Mouse (Mus musculus): ENCODE data around the gene Tagln. TPM values are rescaled to one million over a fixed set of nuclear protein-coding genes. Genes with fewer than 3 reads are reported as not detected.
A peak's percentile ranks its signal among the peaks of the same experiment; 100 is the strongest.

Tagln gene
- total RNA-seq, 2 experiments from 2014 or later = 9.6 to 11.8 TPM

DNA sequence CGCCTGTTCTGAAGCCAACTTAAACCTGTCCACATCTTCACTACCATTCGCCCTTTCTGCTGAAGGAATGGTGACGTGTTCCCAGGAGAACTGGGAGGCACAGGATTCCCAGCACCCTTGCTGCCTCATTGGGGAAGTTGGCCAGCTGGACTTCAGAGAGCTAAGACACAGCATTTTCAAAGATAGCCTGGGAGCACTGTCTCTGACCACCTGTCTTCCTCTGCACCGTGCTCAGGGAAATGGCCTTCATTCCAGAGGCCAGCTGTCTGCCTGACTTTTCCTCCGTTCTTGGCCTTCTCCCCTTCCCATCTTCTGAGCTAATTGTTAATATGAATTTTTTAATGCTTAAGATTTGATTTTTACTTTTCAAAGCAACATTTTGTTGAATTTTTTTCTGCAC, 6.6 kb downstream of the Tagln start:
- H3K4me3 ChIP-seq = no peak overlapping the region
- DNase-seq (ENCODE audit: extremely low spot score in 1 of 2, low spot score in 2 of 2) = no peak
- H3K27ac ChIP-seq = no peak overlapping the region
- intact Hi-C loops (cut with DNase I) = no loop called here
- no peak for TF ChIP-seq CTCF (IDR thresholded peaks at IDR 0.05)

DNA sequence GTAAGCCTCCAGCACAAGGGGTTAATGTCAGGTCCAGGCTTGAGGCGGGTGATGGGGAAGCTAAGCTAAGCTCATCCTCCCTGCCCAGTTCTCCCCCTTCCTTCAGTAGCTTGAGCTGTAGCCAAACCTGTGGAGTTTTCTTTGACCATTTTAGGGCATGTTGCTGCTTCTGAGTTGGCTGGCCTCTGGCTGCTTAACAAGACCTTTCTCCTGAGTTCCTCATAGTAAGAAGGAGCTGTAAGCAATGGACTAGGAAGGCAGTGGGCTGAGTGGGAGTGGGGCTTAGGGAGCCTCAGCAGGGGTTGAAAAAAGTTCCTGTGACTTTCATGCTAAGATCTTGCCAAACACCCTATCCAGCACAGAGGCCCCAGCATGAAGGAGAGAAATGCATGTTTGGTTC, 16.0 kb downstream of the Tagln start:
- no peak for TF ChIP-seq CTCF (IDR thresholded peaks at IDR 0.05)
- Histone ChIP-seq H3K4me3 (no peak overlapping the region), H3K27ac (no peak overlapping the region)
- DNase-seq (ENCODE audit: extremely low spot score in 1 of 2, low spot score in 2 of 2) = no peak
- intact Hi-C loops (cut with DNase I) = no loop called here

- intact Hi-C loops (cut with DNase I) = no loop called here
- H3K27ac ChIP-seq = 0 out of 2 replicates have a peak overlapping the region, but pooled peaks have one; percentile 5
- peak; percentile 31 to 47 for DNase-seq (ENCODE audit: extremely low spot score in 1 of 2, low spot score in 2 of 2)
- TF ChIP-seq CTCF (IDR thresholded peaks at IDR 0.05) = no peak
- no peak overlapping the region for H3K4me3 ChIP-seq
These were observed 18.6 kb downstream of the Tagln start for GRCm38 (mm10) chr9:45917041-45917934.

DNA sequence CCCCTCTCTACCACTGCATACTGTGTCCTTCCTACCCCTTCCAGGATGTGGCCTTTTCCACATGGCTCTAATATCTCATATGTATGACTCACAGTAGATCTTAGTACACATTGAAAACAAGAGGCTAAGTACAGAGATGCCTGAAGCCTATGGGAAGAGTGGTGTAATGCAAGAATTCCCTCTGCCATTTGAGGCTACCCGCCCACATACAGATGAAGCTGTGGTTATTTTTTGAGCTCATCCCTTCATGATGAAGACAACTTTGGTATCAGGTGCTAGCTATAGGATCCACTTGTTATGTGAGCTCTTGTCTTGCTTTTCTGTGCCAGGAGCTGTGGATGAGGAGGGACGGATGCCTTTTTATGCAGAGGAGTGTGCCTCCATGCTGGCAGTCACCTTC, 20.2 kb downstream of the Tagln start:
- Histone ChIP-seq H3K27ac (no peak overlapping the region), H3K4me3 (no peak overlapping the region)
- DNase-seq (ENCODE audit: extremely low spot score in 1 of 2, low spot score in 2 of 2) = no peak
- intact Hi-C loops (cut with DNase I) = no loop called here
- no peak; the same call in none of the 2 replicates for TF ChIP-seq CTCF (IDR thresholded peaks at IDR 0.05)

- no peak overlapping the region for H3K27ac ChIP-seq
- no peak overlapping the region for H3K4me3 ChIP-seq
- intact Hi-C loops (cut with DNase I) = loop anchor here (2.0 kb wide), 1 partner anchor 25 kb away; the partner anchor contains the start of gene Tagln
- DNase-seq (ENCODE audit: extremely low spot score in 1 of 2, low spot score in 2 of 2) = peak in 1 of 2 experiments; percentile 28
- peak; percentile 72 for TF ChIP-seq CTCF (IDR thresholded peaks at IDR 0.05)
These were observed 24.2 kb downstream of the Tagln start for GRCm38 (mm10) chr9:45911673-45912072.

DNA sequence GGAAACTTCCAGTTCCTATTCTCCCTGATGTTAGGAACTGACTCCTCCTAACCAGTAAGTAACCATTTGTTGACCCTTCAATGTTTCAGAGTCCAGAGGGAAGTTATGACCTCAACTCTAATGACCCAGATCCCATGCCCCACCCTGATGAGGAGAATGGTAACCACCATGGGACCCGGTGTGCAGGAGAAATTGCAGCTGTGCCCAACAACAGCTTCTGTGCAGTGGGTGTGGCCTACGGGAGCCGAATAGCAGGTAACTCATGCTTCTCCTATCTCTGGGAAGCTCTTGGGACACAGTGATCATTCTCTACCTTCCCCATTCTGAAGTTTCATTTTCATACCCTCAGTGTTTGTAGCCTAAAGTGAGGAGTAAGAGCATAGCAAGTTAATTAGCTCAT, 24.9 kb downstream of the Tagln start:
- no peak for TF ChIP-seq CTCF (IDR thresholded peaks at IDR 0.05)
- DNase-seq (ENCODE audit: extremely low spot score in 1 of 2, low spot score in 2 of 2) = no peak
- intact Hi-C loops (cut with DNase I) = loop anchor here (2.0 kb wide), 1 partner anchor 26 kb away; the partner anchor contains the start of gene Tagln
- H3K4me3 ChIP-seq = no peak overlapping the region
- no peak overlapping the region for H3K27ac ChIP-seq

- Histone ChIP-seq H3K4me3 (peak overlapping the region; percentile 89), H3K27ac (peak overlapping the region; percentile 99)
- TF ChIP-seq CTCF (IDR thresholded peaks at IDR 0.05) = no peak
- intact Hi-C loops (cut with DNase I) = loop anchor here (2.0 kb wide), 1 partner anchor 48 kb away; the partner anchor contains the start of gene Sidt2
- DNase-seq (ENCODE audit: extremely low spot score in 1 of 2, low spot score in 2 of 2) = no peak
These were observed 28.8 kb downstream of the Tagln start for GRCm38 (mm10) chr9:45907078-45907428.

DNA sequence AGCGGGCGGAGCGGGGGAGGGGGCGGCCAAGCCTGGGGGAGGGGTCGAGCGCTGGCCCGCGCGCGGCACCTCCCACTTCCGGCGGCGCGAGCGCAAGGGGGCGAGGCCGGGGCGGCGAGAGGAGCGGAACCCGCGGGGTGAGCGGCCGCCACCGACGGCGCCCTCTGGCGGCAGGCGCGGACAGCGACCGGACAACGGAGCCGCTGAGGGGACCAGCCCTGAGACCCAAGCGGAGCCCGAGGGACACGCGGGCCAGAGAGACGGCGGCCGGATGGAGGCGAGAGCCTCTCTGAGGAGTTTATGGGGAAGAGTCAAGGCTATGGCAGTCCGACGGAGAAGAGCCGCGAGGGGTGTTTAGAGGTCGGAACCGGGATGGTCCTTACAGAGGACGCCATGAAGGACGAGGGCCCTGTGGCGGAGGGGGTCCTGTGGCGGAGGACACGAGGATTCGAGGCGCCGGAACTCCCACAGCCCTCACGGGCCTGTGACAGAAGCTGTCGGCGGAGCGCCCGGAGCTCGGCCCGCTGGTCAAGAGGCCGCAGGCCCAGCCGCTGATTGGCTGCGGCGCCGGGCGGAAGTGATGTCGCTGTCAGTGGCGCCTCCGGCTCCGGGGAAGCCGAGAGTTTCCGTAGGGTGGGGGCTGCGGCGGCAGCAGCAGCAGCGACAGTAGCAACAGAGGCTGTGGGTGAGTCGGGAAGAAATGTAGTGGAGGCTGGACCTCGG, 29.3 kb downstream of the Tagln start, which contains the start of the genes Pcsk7 and Rnf214:
Gene Pcsk7, plus strand, starts transcription at position 143 of the 723 bp plus-strand sequence.
Gene Rnf214, minus strand, starts transcription at position 557 of the 723 bp plus-strand sequence.
- Histone ChIP-seq H3K27ac (peak within 1 kb of the TSS; percentile 99), H3K4me3 (peak within 1 kb of the TSS; percentile 89)
- DNase-seq (ENCODE audit: extremely low spot score in 1 of 2, low spot score in 2 of 2) = peak; percentile 90 to 92
- peak; percentile 97 for TF ChIP-seq CTCF (IDR thresholded peaks at IDR 0.05)
- intact Hi-C loops (cut with DNase I) = loop anchor here (1.0 to 2.0 kb wide), 3 partner anchors 48 to 78 kb away; partner anchors contain the start of genes Bace1, Cep164 and Sidt2

- no peak for TF ChIP-seq CTCF (IDR thresholded peaks at IDR 0.05)
- peak; percentile 26 to 27 for DNase-seq (ENCODE audit: extremely low spot score in 1 of 2, low spot score in 2 of 2)
- intact Hi-C loops (cut with DNase I) = loop anchor here (1.0 to 2.0 kb wide), 3 partner anchors 49 to 78 kb away; partner anchors contain the start of genes Bace1, Cep164 and Sidt2
- H3K27ac ChIP-seq = peak overlapping the region; percentile 99
- H3K4me3 ChIP-seq = peak overlapping the region; percentile 89
These were observed 30.0 kb downstream of the Tagln start for GRCm38 (mm10) chr9:45905811-45906237.

GRCm38 (mm10) chr9:45905196-45905595, 30.7 kb downstream of the Tagln start:
- no peak for TF ChIP-seq CTCF (IDR thresholded peaks at IDR 0.05)
- intact Hi-C loops (cut with DNase I) = no loop called here
- DNase-seq (ENCODE audit: extremely low spot score in 1 of 2, low spot score in 2 of 2) = no peak
- Histone ChIP-seq H3K27ac (0 out of 2 replicates have a peak overlapping the region, but pooled peaks have one; percentile 99), H3K4me3 (peak overlapping the region; percentile 89)

- no peak for TF ChIP-seq CTCF (IDR thresholded peaks at IDR 0.05)
- Histone ChIP-seq H3K4me3 (no peak overlapping the region), H3K27ac (no peak overlapping the region)
- no peak for DNase-seq (ENCODE audit: extremely low spot score in 1 of 2, low spot score in 2 of 2)
- intact Hi-C loops (cut with DNase I) = no loop called here
These were observed 42.2 kb downstream of the Tagln start for GRCm38 (mm10) chr9:45893681-45894080.

Small RNAs within 50 kb of the gene (microRNA-seq; reads per million reads assigned to microRNA genes)
- gene Mir7087 = 1.2 reads per million in 2 experiments

Other genes starting within 250 kb of the Tagln start
- gene Cep164, start 107.4 kb downstream of the Tagln start, total RNA-seq (2021) = 10 to 100 TPM; 13.7 to 16.5 TPM
- gene Bace1, start 97.5 kb downstream of the Tagln start, total RNA-seq (2021) = 10 to 100 TPM; 77.3 to 79.5 TPM
- gene Pcsk7, start 29.6 kb downstream of the Tagln start, total RNA-seq (2021) = 10 to 100 TPM; 26.2 to 30.7 TPM
- 10 to 100 TPM; 83.1 to 84.3 TPM for gene Rnf214, start 29.1 kb downstream of the Tagln start, total RNA-seq (2021)
- 10 to 100 TPM; 86.7 to 86.9 TPM for gene Sidt2, start 19.2 kb upstream of the Tagln start, total RNA-seq (2021)
- gene Pafah1b2, start 76.6 kb upstream of the Tagln start, total RNA-seq (2021) = 100 to 1,000 TPM; 193 to 215 TPM
- gene Sik3, start 76.8 kb upstream of the Tagln start, total RNA-seq (2021) = 100 to 1,000 TPM; 122 to 127 TPM

Data from left cerebral cortex, adult 2 months (tissue).